Mouse (Mus musculus): ENCODE measurements around the gene Col8a2. TPM values are rescaled to one million over a fixed set of nuclear protein-coding genes. Genes with fewer than 3 reads are reported as not detected.

Gene Col8a2
- 1 to 10 TPM; 1.6 to 2.2 TPM for total RNA-seq (2021)
- long read RNA-seq, experiment 1, result 0 reads
- long read RNA-seq, experiment 2, full-length matches to known transcripts, result 1 of 1 reads
- long read RNA-seq, experiment 2, partial matches to known transcripts, result 0 of 1 reads
- long read RNA-seq, experiment 2, other reads (novel, unspliced or antisense), result 0 of 1 reads

GRCm38 (mm10) chr4:126286492-126286891, at the start of gene Col8a2:
Gene Col8a2, plus strand, starts transcription at chr4:126286793.
- DNase-seq, result no peak

GRCm38 (mm10) chr4:126237721-126238242, 48.8 kb upstream of the Col8a2 start:
- intact Hi-C loops (cut with DNase I), result loop anchor here (2.0 kb wide), 1 partner anchor 19 kb away; the partner anchor contains the start of gene Map7d1
- no peak for DNase-seq

More at GRCm38 (mm10) chr4:126286492-126286891, at the start of gene Col8a2:
- intact Hi-C loops (cut with DNase I), result no loop called here

- intact Hi-C loops (cut with DNase I), result loop anchor here (2.0 kb wide), 1 partner anchor 17 kb away; the partner anchor contains the start of gene Map7d1
These were observed 46.6 kb upstream of the Col8a2 start for GRCm38 (mm10) chr4:126239862-126240475.

GRCm38 (mm10) chr4:126241956-126242355, 44.6 kb upstream of the Col8a2 start:
- intact Hi-C loops (cut with DNase I), result no loop called here
- DNase-seq, result no peak

More at GRCm38 (mm10) chr4:126239862-126240475, 46.6 kb upstream of the Col8a2 start:
- no peak for DNase-seq

- no peak for DNase-seq
- intact Hi-C loops (cut with DNase I), result no loop called here
These were observed 44.1 kb upstream of the Col8a2 start for GRCm38 (mm10) chr4:126242510-126242909.

GRCm38 (mm10) chr4:126246202-126246889, 40.2 kb upstream of the Col8a2 start:
- intact Hi-C loops (cut with DNase I), result no loop called here
- no peak for DNase-seq

- intact Hi-C loops (cut with DNase I), result no loop called here
- DNase-seq, result no peak
These were observed 38.2 kb upstream of the Col8a2 start for GRCm38 (mm10) chr4:126248261-126248868.

GRCm38 (mm10) chr4:126250659-126251058, 35.9 kb upstream of the Col8a2 start:
- DNase-seq, result no peak
- intact Hi-C loops (cut with DNase I), result no loop called here

GRCm38 (mm10) chr4:126251655-126252254, 34.8 kb upstream of the Col8a2 start:
- intact Hi-C loops (cut with DNase I), result no loop called here
- no peak for DNase-seq

GRCm38 (mm10) chr4:126252411-126253237, 34.0 kb upstream of the Col8a2 start:
- DNase-seq, result no peak
- intact Hi-C loops (cut with DNase I), result no loop called here

- no peak for DNase-seq
- intact Hi-C loops (cut with DNase I), result no loop called here
These were observed 32.8 kb upstream of the Col8a2 start for GRCm38 (mm10) chr4:126253637-126254272.

- intact Hi-C loops (cut with DNase I), result no loop called here
These were observed 32.1 kb upstream of the Col8a2 start for GRCm38 (mm10) chr4:126254315-126255112.

GRCm38 (mm10) chr4:126255113-126256001, 31.2 kb upstream of the Col8a2 start:
- intact Hi-C loops (cut with DNase I), result loop anchor here (2.0 kb wide), 1 partner anchor 17 kb away; no protein-coding TSS in a partner anchor
- no peak for DNase-seq

More at GRCm38 (mm10) chr4:126254315-126255112, 32.1 kb upstream of the Col8a2 start:
- no peak for DNase-seq

- peak; percentile 87 to 92 for DNase-seq
- intact Hi-C loops (cut with DNase I), result loop anchor here (2.0 kb wide), 1 partner anchor 17 kb away; no protein-coding TSS in a partner anchor
These were observed 30.3 kb upstream of the Col8a2 start, which contains the start of gene Map7d1 for GRCm38 (mm10) chr4:126256131-126256791. Gene Map7d1, minus strand, starts transcription at chr4:126256343.

GRCm38 (mm10) chr4:126256967-126257881, 29.4 kb upstream of the Col8a2 start:
- intact Hi-C loops (cut with DNase I), result loop anchor here (2.0 kb wide), 1 partner anchor 18 kb away; no protein-coding TSS in a partner anchor
- DNase-seq, result peak in 1 of 2 experiments; percentile 66
